Mouse (Mus musculus): ENCODE measurements at regions not wholly inside any gene's neighbourhood (a gene's known extent, or its start where the extent isn't known, plus 50 kb on each side); places are given as distances from the start of the nearest gene placed in this dataset.

- Histone ChIP-seq H3K9me3 (replicated peaks; ENCODE audit: insufficient read depth, low read length) (no peaks in the 10 kb centered on the region), H3K4me1 (ENCODE audit: control insufficient read depth in 1 of 2, insufficient read depth in 2 of 2, low read length in 2 of 2) (no peaks in the 10 kb centered on the region)
- TF ChIP-seq MYB (IDR thresholded peaks at IDR 0.05; ENCODE audit: low read depth, low read length) (no peak), UBTF (IDR thresholded peaks at IDR 0.05; ENCODE audit: borderline replicate concordance, insufficient read depth, low read depth, low read length) (no peak), NRF1 (IDR thresholded peaks at IDR 0.05; ENCODE audit: insufficient read depth, low read depth, low read length, poor library complexity, severe bottlenecking) (no peak), TAL1 (IDR thresholded peaks at IDR 0.05; ENCODE audit: low read length) (no peak), NELFE (IDR thresholded peaks at IDR 0.05; ENCODE audit: low read depth, low read length) (no peak), EP300 (IDR thresholded peaks at IDR 0.05; ENCODE audit: low read depth in 1 of 2, low read length in 2 of 2) (no peak), ZC3H11A (IDR thresholded peaks at IDR 0.05; ENCODE audit: low read depth, low read length) (no peak), CTCF (IDR thresholded peaks at IDR 0.05 in 2 of 3, conservative IDR thresholded peaks at IDR 0.05 in 1 of 3; ENCODE audit: control insufficient read depth in 1 of 3, insufficient read depth in 1 of 3, low read depth in 2 of 3, low read length in 3 of 3, poor library complexity in 1 of 3, severe bottlenecking in 1 of 3) (no peak), GABPA (IDR thresholded peaks at IDR 0.05; ENCODE audit: low read depth, low read length) (no peak), POLR2A (IDR thresholded peaks at IDR 0.05; ENCODE audit: control insufficient read depth in 1 of 2, insufficient read depth in 1 of 2, low read depth in 1 of 2, low read length in 2 of 2, poor library complexity in 1 of 2) (no peak), USF2 (IDR thresholded peaks at IDR 0.05; ENCODE audit: borderline replicate concordance in 1 of 2, insufficient read depth in 1 of 2, low read depth in 1 of 2, low read length in 2 of 2) (no peak), JUND (IDR thresholded peaks at IDR 0.05; ENCODE audit: low read depth, low read length) (no peak), SMC3 (IDR thresholded peaks at IDR 0.05; ENCODE audit: low read depth, low read length) (no peak), TCF12 (IDR thresholded peaks at IDR 0.05; ENCODE audit: low read depth, low read length) (no peak), SIN3A (IDR thresholded peaks at IDR 0.05; ENCODE audit: low read length) (no peak), MAZ (IDR thresholded peaks at IDR 0.05; ENCODE audit: low read depth, low read length) (no peak), POLR2AphosphoS5 (IDR thresholded peaks at IDR 0.05; ENCODE audit: borderline replicate concordance, low read depth, low read length) (no peak), ELF1 (IDR thresholded peaks at IDR 0.05; ENCODE audit: low read depth, low read length) (no peak)
Observed at GRCm38 (mm10) chr7:136127576-136127975, 411.4 kb upstream of the Mki67 start.

GRCm38 (mm10) chr7:136129721-136130123 is 413.6 kb upstream of the Mki67 start:
- no peaks in the 10 kb centered on the region for H3K4me1 ChIP-seq (ENCODE audit: control insufficient read depth in 1 of 2, insufficient read depth in 2 of 2, low read length in 2 of 2)
- H3K79me2 ChIP-seq (ENCODE audit: control insufficient read depth, insufficient read depth, low read length, poor library complexity): no peaks in the 10 kb centered on the region
- no peaks in the 10 kb centered on the region for H3K9me3 ChIP-seq (replicated peaks; ENCODE audit: insufficient read depth, low read length)
- no peaks in the 10 kb centered on the region for H3K27me3 ChIP-seq (ENCODE audit: control insufficient read depth in 1 of 2, insufficient read depth in 2 of 2, low read length in 2 of 2)
- DNase-seq (ENCODE audit: low read depth, low spot score): no peak
- no peak overlapping the region for H3K4me3 ChIP-seq (ENCODE audit: control insufficient read depth in 1 of 2, insufficient read depth in 1 of 2, low read depth in 2 of 2, low read length in 2 of 2)
- TF ChIP-seq POLR2AphosphoS2 (IDR thresholded peaks at IDR 0.05; ENCODE audit: low read length): no peak
- no peak for TF ChIP-seq USF2 (IDR thresholded peaks at IDR 0.05; ENCODE audit: borderline replicate concordance in 1 of 2, insufficient read depth in 1 of 2, low read depth in 1 of 2, low read length in 2 of 2)
- no peak for TF ChIP-seq MYC (IDR thresholded peaks at IDR 0.05; ENCODE audit: low read depth, low read length)
- TF ChIP-seq USF1 (IDR thresholded peaks at IDR 0.05; ENCODE audit: low read depth, low read length): no peak
- no peak for TF ChIP-seq ZC3H11A (IDR thresholded peaks at IDR 0.05; ENCODE audit: low read depth, low read length)
- TF ChIP-seq EP300 (IDR thresholded peaks at IDR 0.05; ENCODE audit: low read depth in 1 of 2, low read length in 2 of 2): no peak
- TF ChIP-seq UBTF (IDR thresholded peaks at IDR 0.05; ENCODE audit: borderline replicate concordance, insufficient read depth, low read depth, low read length): no peak
- no peak for TF ChIP-seq NELFE (IDR thresholded peaks at IDR 0.05; ENCODE audit: low read depth, low read length)
- TF ChIP-seq KAT2A (conservative IDR thresholded peaks at IDR 0.05; ENCODE audit: low read depth, low read length): no peak
- no peak for TF ChIP-seq CTCF (IDR thresholded peaks at IDR 0.05 in 2 of 3, conservative IDR thresholded peaks at IDR 0.05 in 1 of 3; ENCODE audit: control insufficient read depth in 1 of 3, insufficient read depth in 1 of 3, low read depth in 2 of 3, low read length in 3 of 3, poor library complexity in 1 of 3, severe bottlenecking in 1 of 3)
- TF ChIP-seq HCFC1 (IDR thresholded peaks at IDR 0.05; ENCODE audit: low read depth, low read length): no peak
- TF ChIP-seq ZNF384 (IDR thresholded peaks at IDR 0.05; ENCODE audit: low read depth, low read length): no peak
- no peak for TF ChIP-seq MEF2A (IDR thresholded peaks at IDR 0.05; ENCODE audit: extremely low read depth, insufficient replicate concordance, low read depth, low read length, poor library complexity, severe bottlenecking)
- TF ChIP-seq NRF1 (IDR thresholded peaks at IDR 0.05; ENCODE audit: insufficient read depth, low read depth, low read length, poor library complexity, severe bottlenecking): no peak
- no peak for TF ChIP-seq SIN3A (IDR thresholded peaks at IDR 0.05; ENCODE audit: low read length)
- no peak for TF ChIP-seq ELF1 (IDR thresholded peaks at IDR 0.05; ENCODE audit: low read depth, low read length)
- TF ChIP-seq MYB (IDR thresholded peaks at IDR 0.05; ENCODE audit: low read depth, low read length): no peak
- H3K36me3 ChIP-seq (ENCODE audit: control insufficient read depth in 1 of 2, insufficient read depth in 2 of 2, low read length in 2 of 2): no peaks in the 10 kb centered on the region
- no peak overlapping the region for H3K9ac ChIP-seq (ENCODE audit: control insufficient read depth, low read depth, low read length, poor library complexity, severe bottlenecking)
- H3K27ac ChIP-seq (ENCODE audit: control insufficient read depth, low read depth, low read length): no peak overlapping the region

More at GRCm38 (mm10) chr7:136127576-136127975, 411.4 kb upstream of the Mki67 start:
- Histone ChIP-seq H3K27me3 (ENCODE audit: control insufficient read depth in 1 of 2, insufficient read depth in 2 of 2, low read length in 2 of 2) (no peaks in the 10 kb centered on the region), H3K27ac (ENCODE audit: control insufficient read depth, low read depth, low read length) (no peak overlapping the region), H3K79me2 (ENCODE audit: control insufficient read depth, insufficient read depth, low read length, poor library complexity) (no peaks in the 10 kb centered on the region), H3K4me3 (ENCODE audit: control insufficient read depth in 1 of 2, insufficient read depth in 1 of 2, low read depth in 2 of 2, low read length in 2 of 2) (no peak overlapping the region), H3K36me3 (ENCODE audit: control insufficient read depth in 1 of 2, insufficient read depth in 2 of 2, low read length in 2 of 2) (no peaks in the 10 kb centered on the region), H3K9ac (ENCODE audit: control insufficient read depth, low read depth, low read length, poor library complexity, severe bottlenecking) (no peak overlapping the region)
- DNase-seq (ENCODE audit: low read depth, low spot score): no peak

All from MEL (cell line).